Mouse (Mus musculus): ENCODE results near the gene Tnfsf13. TPM values are rescaled to one million over a fixed set of nuclear protein-coding genes. Genes with fewer than 3 reads are reported as not detected.
A peak's percentile ranks its signal among the peaks of the same experiment; 100 is the strongest.

The Tnfsf13 gene
- total and polyA plus RNA-seq, 2 experiments from 2014 or later, result 0.98 to 1.8 TPM

DNA sequence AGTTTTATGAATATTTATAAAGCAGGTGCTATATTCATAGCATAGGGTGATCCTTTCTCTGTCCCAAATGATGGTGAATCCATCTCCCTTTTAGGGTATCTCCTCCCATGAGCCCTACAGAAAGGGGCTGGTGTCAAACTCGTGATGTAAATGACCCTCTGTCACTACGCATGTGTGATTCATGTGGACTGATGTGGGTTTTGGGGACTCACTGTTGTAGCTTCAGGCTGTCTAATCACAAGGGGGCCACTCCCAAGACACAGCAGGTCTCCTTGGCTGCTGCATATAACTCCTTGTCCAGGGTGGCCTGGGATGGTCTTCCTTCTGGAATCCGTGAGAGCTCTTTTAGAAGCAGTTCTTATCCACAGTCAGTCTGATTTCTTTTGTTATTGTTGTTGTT is 24.9 kb upstream of the Tnfsf13 start:
- Histone ChIP-seq H3K4me1 (ENCODE audit: insufficient read depth, low read length) (0 out of 2 replicates have a peak, but pooled peaks cover 5% of the 10 kb centered on the region), H3K36me3 (ENCODE audit: insufficient read depth, low read length) (no peaks in the 10 kb centered on the region), H3K9me3 (ENCODE audit: low read length) (no peaks in the 10 kb centered on the region), H3K27me3 (ENCODE audit: insufficient read depth, low read length) (no peaks in the 10 kb centered on the region), H3K4me2 (ENCODE audit: low read depth, low read length) (no peak overlapping the region), H3K4me3 (ENCODE audit: low read length) (no peak overlapping the region), H3K27ac (no peak overlapping the region), H3K9ac (replicated peaks; ENCODE audit: low read length) (no peak overlapping the region)
- DNase-seq (ENCODE audit: low spot score) (no peak), ATAC-seq (no peak)
- TF ChIP-seq CTCF (IDR thresholded peaks at IDR 0.05; ENCODE audit: low read depth), result no peak
- 70% methylated on average over 3 of the region's 3 CpGs for WGBS

GRCm38 (mm10) chr11:69709554-69710446 is 24.2 kb upstream of the Tnfsf13 start:
- no peak overlapping the region for H3K9ac ChIP-seq (replicated peaks; ENCODE audit: low read length)
- peak overlapping the region; percentile 3; the same call in 1 of the 2 replicates for H3K27ac ChIP-seq
- H3K27me3 ChIP-seq (ENCODE audit: insufficient read depth, low read length), result no peaks in the 10 kb centered on the region
- H3K4me3 ChIP-seq (ENCODE audit: low read length), result no peak overlapping the region
- H3K4me2 ChIP-seq (ENCODE audit: low read depth, low read length), result no peak overlapping the region
- H3K36me3 ChIP-seq (ENCODE audit: insufficient read depth, low read length), result no peaks in the 10 kb centered on the region
- H3K9me3 ChIP-seq (ENCODE audit: low read length), result no peaks in the 10 kb centered on the region
- no peak for TF ChIP-seq CTCF (IDR thresholded peaks at IDR 0.05; ENCODE audit: low read depth)
- DNase-seq (ENCODE audit: low spot score), result no peak
- H3K4me1 ChIP-seq (ENCODE audit: insufficient read depth, low read length), result 0 out of 2 replicates have a peak, but pooled peaks cover 5% of the 10 kb centered on the region
- ATAC-seq, result no peak
- WGBS, result 46% methylated on average over 11 of the region's 11 CpGs

DNA sequence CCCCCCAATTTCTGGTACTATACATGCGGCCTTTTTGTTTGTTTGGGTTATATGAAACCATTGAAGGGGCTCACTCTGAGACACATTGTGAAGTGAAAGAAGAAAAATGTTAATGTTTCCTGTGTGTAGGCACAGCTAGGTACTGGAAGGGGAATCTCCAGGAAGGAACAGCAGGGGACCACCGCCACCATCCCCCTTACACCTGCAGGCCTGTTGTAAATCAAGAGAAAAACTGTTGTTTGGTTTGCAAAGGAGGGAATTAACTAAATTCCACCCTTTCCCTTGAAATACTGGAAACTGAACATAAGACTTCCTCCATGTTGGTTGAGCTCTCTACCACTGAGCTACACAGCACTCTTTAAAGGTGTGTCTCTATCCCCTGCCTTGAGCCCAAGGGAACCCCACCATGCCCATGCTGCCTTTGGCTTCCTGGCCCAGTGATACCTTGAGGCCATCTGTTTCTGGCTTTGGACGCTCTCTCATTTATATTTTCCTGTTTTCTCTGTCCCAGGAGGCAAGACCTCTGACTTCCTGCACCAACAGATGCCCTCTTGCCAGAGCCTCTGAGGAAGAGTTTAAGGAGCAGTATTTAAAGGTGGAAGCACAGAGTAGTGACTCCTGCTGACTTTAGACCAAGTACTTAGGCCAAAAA is 23.2 kb upstream of the Tnfsf13 start:
- Histone ChIP-seq H3K27me3 (ENCODE audit: insufficient read depth, low read length) (no peaks in the 10 kb centered on the region), H3K4me2 (ENCODE audit: low read depth, low read length) (no peak overlapping the region), H3K9me3 (ENCODE audit: low read length) (no peaks in the 10 kb centered on the region), H3K27ac (no peak overlapping the region), H3K9ac (replicated peaks; ENCODE audit: low read length) (no peak overlapping the region), H3K4me1 (ENCODE audit: insufficient read depth, low read length) (0 out of 2 replicates have a peak, but pooled peaks cover 5% of the 10 kb centered on the region), H3K4me3 (ENCODE audit: low read length) (no peak overlapping the region), H3K36me3 (ENCODE audit: insufficient read depth, low read length) (no peaks in the 10 kb centered on the region)
- DNase-seq (ENCODE audit: low spot score) (no peak), ATAC-seq (no peak)
- WGBS, result 78% methylated on average over 3 of the region's 3 CpGs
- no peak for TF ChIP-seq CTCF (IDR thresholded peaks at IDR 0.05; ENCODE audit: low read depth)

DNA sequence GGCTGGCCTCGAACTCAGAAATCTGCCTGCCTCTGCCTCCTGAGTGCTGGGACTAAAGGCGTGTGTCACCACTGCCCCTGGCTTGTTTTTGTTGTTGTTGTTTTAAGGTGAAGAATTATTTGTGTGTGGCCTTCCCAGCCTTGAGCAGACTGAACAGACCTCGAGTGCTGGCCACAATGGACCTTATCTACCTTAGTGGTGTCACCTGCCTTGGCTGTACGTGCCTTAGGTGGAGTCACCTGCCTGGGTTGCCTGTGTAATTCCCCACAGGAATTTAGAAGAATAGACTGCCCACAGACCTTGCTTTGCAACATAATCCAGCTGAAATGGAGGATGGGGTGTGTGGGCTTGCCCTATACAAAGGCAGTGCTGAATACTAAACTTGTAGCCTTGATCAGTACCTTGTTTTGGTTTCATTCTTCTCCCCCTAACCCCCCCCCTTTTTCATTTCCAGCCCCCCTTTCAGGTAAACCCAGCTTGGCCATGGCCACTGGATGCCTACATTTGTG is 22.3 kb upstream of the Tnfsf13 start:
- 0 out of 2 replicates have a peak, but pooled peaks cover 5% of the 10 kb centered on the region for H3K4me1 ChIP-seq (ENCODE audit: insufficient read depth, low read length)
- no peak for TF ChIP-seq CTCF (IDR thresholded peaks at IDR 0.05; ENCODE audit: low read depth)
- H3K4me2 ChIP-seq (ENCODE audit: low read depth, low read length), result no peak overlapping the region
- no peaks in the 10 kb centered on the region for H3K27me3 ChIP-seq (ENCODE audit: insufficient read depth, low read length)
- H3K9me3 ChIP-seq (ENCODE audit: low read length), result no peaks in the 10 kb centered on the region
- no peaks in the 10 kb centered on the region for H3K36me3 ChIP-seq (ENCODE audit: insufficient read depth, low read length)
- no peak overlapping the region for H3K4me3 ChIP-seq (ENCODE audit: low read length)
- 87% methylated on average over 4 of the region's 4 CpGs for WGBS
- no peak overlapping the region for H3K27ac ChIP-seq
- ATAC-seq (no peak), DNase-seq (ENCODE audit: low spot score) (no peak)
- H3K9ac ChIP-seq (replicated peaks; ENCODE audit: low read length), result no peak overlapping the region

- Histone ChIP-seq H3K9me3 (ENCODE audit: low read length) (no peaks in the 10 kb centered on the region), H3K4me1 (ENCODE audit: insufficient read depth, low read length) (0 out of 2 replicates have a peak, but pooled peaks cover 5% of the 10 kb centered on the region), H3K4me3 (ENCODE audit: low read length) (no peak overlapping the region), H3K36me3 (ENCODE audit: insufficient read depth, low read length) (no peaks in the 10 kb centered on the region), H3K27me3 (ENCODE audit: insufficient read depth, low read length) (no peaks in the 10 kb centered on the region), H3K9ac (replicated peaks; ENCODE audit: low read length) (no peak overlapping the region), H3K4me2 (ENCODE audit: low read depth, low read length) (no peak overlapping the region), H3K27ac (peak overlapping the region; percentile 32; the same call in 1 of the 2 replicates)
- DNase-seq (ENCODE audit: low spot score) (no peak), ATAC-seq (no peak)
- 86% methylated on average over 4 of the region's 4 CpGs for WGBS
- no peak for TF ChIP-seq CTCF (IDR thresholded peaks at IDR 0.05; ENCODE audit: low read depth)
These were observed 21.9 kb upstream of the Tnfsf13 start for GRCm38 (mm10) chr11:69707480-69707847.

GRCm38 (mm10) chr11:69706775-69707479 is 21.3 kb upstream of the Tnfsf13 start:
- DNase-seq (ENCODE audit: low spot score), result peak; percentile 65
- whole genome bisulfite sequencing, result 27% methylated on average over 6 of the region's 6 CpGs
- Histone ChIP-seq H3K9me3 (ENCODE audit: low read length) (no peaks in the 10 kb centered on the region), H3K9ac (replicated peaks; ENCODE audit: low read length) (no peak overlapping the region), H3K27ac (peak overlapping the region; percentile 32), H3K4me3 (ENCODE audit: low read length) (no peak overlapping the region), H3K27me3 (ENCODE audit: insufficient read depth, low read length) (no peaks in the 10 kb centered on the region), H3K36me3 (ENCODE audit: insufficient read depth, low read length) (no peaks in the 10 kb centered on the region), H3K4me1 (ENCODE audit: insufficient read depth, low read length) (0 out of 2 replicates have a peak, but pooled peaks cover 5% of the 10 kb centered on the region), H3K4me2 (ENCODE audit: low read depth, low read length) (no peak overlapping the region)
- peak; percentile 71; the same call in 1 of the 2 replicates for ATAC-seq
- TF ChIP-seq CTCF (IDR thresholded peaks at IDR 0.05; ENCODE audit: low read depth), result no peak

Measured in hindbrain, postnatal 0 days (tissue).